Mouse (Mus musculus) myocyte (in vitro differentiated cells): ENCODE results near the gene Antxr1.

Experiments
- CEBPB ChIP-seq: IDR thresholded peaks from 2 replicates; pipeline ENCODE4 v1.6.1; 2011; ENCODE audit warnings: mild to moderate bottlenecking, moderate library complexity; ENCODE audit not compliant: poor library complexity, insufficient read depth, severe bottlenecking
- E2F4 ChIP-seq: IDR thresholded peaks from one replicate; pipeline ENCODE4 v1.6.1; 2011; ENCODE audit warnings: mild to moderate bottlenecking, control low read depth, moderate library complexity; ENCODE audit not compliant: insufficient read depth
- MAX ChIP-seq: IDR thresholded peaks from one replicate; pipeline ENCODE4 v1.6.1; 2011; ENCODE audit warnings: low read depth, mild to moderate bottlenecking, control low read depth
- MYOD1 ChIP-seq, 3 experiments: IDR thresholded peaks; one replicate each; pipeline ENCODE4 v1.6.1; 2011; ENCODE audit warnings: control low read depth in 2 of 3, low read depth in 2 of 3, mild to moderate bottlenecking in 2 of 3, moderate library complexity in 1 of 3; ENCODE audit not compliant: insufficient read length in 2 of 3, control insufficient read depth in 1 of 3
- MYOG ChIP-seq, 3 experiments: IDR thresholded peaks; one replicate each; pipeline ENCODE4 v1.6.1; 2011; ENCODE audit warnings: control low read depth in 2 of 3, low read depth in 2 of 3, mild to moderate bottlenecking in 2 of 3; ENCODE audit not compliant: insufficient read length in 2 of 3, control insufficient read depth in 1 of 3, insufficient read depth in 1 of 3
- POLR2A ChIP-seq: IDR thresholded peaks from one replicate; pipeline ENCODE4 v1.6.1; 2011; ENCODE audit warnings: low read depth, mild to moderate bottlenecking, control low read depth, moderate library complexity; ENCODE audit not compliant: insufficient read length
- SRF ChIP-seq: IDR thresholded peaks from one replicate; pipeline ENCODE4 v1.6.1; 2011; ENCODE audit warnings: low read depth; ENCODE audit not compliant: control insufficient read depth, insufficient read length
- TCF12 ChIP-seq: IDR thresholded peaks from one replicate; pipeline ENCODE4 v1.6.1; 2011; ENCODE audit warnings: mild to moderate bottlenecking, control low read depth; ENCODE audit not compliant: poor library complexity, insufficient read depth, severe bottlenecking
- USF1 ChIP-seq: IDR thresholded peaks from one replicate; pipeline ENCODE4 v1.6.1; 2011; ENCODE audit warnings: low read depth, mild to moderate bottlenecking, control low read depth, moderate library complexity

DNA sequence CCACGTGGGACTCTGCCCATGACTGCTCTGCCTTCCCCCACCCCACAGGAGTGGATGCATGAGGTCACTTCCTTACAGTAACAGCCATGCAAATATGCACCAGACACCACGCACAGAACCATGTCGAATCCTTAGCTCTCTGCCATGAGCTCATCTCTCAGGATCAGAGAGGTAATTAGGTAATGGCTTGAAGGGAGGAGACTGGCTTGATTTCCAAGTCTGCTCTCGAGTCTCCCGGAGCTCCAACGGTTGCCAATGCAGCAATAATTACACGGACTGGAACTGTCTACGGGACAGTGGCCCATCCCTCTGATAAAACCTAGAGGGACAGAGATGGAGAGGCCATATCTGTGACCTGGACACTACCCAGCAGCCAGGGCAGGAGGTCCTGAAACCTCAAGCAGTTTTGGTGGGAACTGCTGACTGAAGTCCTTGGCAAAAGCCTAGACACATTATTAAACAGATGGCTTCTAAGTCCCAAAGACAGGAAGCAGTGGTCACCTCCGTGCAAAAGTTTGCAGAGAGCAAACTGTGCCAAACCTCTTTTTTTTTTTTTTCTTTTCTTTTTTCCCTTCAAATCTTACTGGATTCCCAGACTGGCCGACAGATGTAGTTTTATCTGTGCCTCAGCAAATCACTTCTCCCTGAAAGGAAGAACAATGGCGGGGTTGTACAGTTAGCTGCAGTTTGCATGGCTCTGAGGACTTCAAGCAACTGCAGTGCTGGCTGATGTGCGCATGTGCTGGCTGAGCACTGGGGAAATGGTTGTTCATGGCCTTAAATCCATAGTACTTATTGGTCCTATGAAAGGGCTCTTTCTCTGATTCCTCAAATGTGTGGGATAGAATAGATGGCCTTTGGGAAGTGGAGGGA is 174.0 kb downstream of the Antxr1 start:
- TF ChIP-seq MYOD1 (IDR thresholded peaks at IDR 0.05; ENCODE audit: control insufficient read depth in 1 of 3, insufficient read length in 2 of 3, low read depth in 2 of 3): no peak
- TF ChIP-seq TCF12: no peak
- no peak for TF ChIP-seq POLR2A
- TF ChIP-seq MAX: no peak
- TF ChIP-seq E2F4: no peak
- no peak for TF ChIP-seq MYOG (IDR thresholded peaks at IDR 0.05; ENCODE audit: control insufficient read depth in 1 of 3, insufficient read depth in 1 of 3, insufficient read length in 2 of 3, low read depth in 2 of 3)
- no peak for TF ChIP-seq SRF
- TF ChIP-seq USF1: no peak
- TF ChIP-seq CEBPB: no peak
